Mouse (Mus musculus) CH12.LX (cell line): ENCODE data around the gene Hyal2. TPM values are rescaled to one million over a fixed set of nuclear protein-coding genes. Genes with fewer than 3 reads are reported as not detected.
A peak's percentile ranks its signal among the peaks of the same experiment; 100 is the strongest.

Source experiments
- DNase-seq: peaks from one replicate; pipeline ENCODE4 v3.0.0-alpha.2; 2013; ENCODE audit errors: extremely low read depth
- H3K27ac ChIP-seq: 2 replicates; pipeline ENCODE4 v1.5.1; 2012; ENCODE audit warnings: low read depth, mild to moderate bottlenecking, control low read depth, moderate library complexity; ENCODE audit not compliant: insufficient read depth
- H3K27me3 ChIP-seq: replicated peaks from 2 replicates; pipeline ENCODE3; 2012; ENCODE audit warnings: inconsistent platforms
- H3K36me3 ChIP-seq, 2 experiments: replicated peaks in 1 of 2; 2 replicates each; pipeline versions ENCODE3 to v1.6.1; 2012; ENCODE audit warnings: inconsistent platforms in 1 of 2, low read length in 1 of 2, mild to moderate bottlenecking in 1 of 2, mixed read lengths in 1 of 2, moderate library complexity in 1 of 2; ENCODE audit not compliant: control insufficient read depth in 1 of 2, insufficient read depth in 1 of 2
- H3K4me1 ChIP-seq, 2 experiments: 2 replicates each; pipeline ENCODE4 v1.6.1; 2012; ENCODE audit warnings: inconsistent platforms in 1 of 2, moderate library complexity in 1 of 2; ENCODE audit not compliant: insufficient read depth in 2 of 2, control insufficient read depth in 1 of 2
- H3K4me2 ChIP-seq: 2 replicates; pipeline ENCODE4 v1.6.1; 2012; ENCODE audit warnings: low read depth, mild to moderate bottlenecking, control low read depth; ENCODE audit not compliant: poor library complexity, insufficient read depth, severe bottlenecking
- H3K4me3 ChIP-seq, 3 experiments: fragments of 150-350 bp in 1 of 3; sonication (generic) in 1 of 3; replicated peaks in 1 of 3; 2 replicates each; pipeline versions ENCODE3 to v1.5.1; 2011 to 2012; ENCODE audit warnings: low read depth in 2 of 3, low read length in 2 of 3, mild to moderate bottlenecking in 2 of 3, moderate library complexity in 2 of 3, control low read depth in 1 of 3, improper control_type of control experiment in 1 of 3, inconsistent platforms in 1 of 3, mixed read lengths in 1 of 3; ENCODE audit not compliant: poor library complexity in 1 of 3
- H3K79me2 ChIP-seq: replicated peaks from 2 replicates; pipeline ENCODE4 v1.6.1; 2012; ENCODE audit warnings: mild to moderate bottlenecking, moderate library complexity; ENCODE audit not compliant: control insufficient read depth, poor library complexity, insufficient read depth, severe bottlenecking; ENCODE audit errors: extremely low read depth
- H3K9ac ChIP-seq: 2 replicates; pipeline ENCODE4 v1.6.1; 2012; ENCODE audit warnings: low read depth, mild to moderate bottlenecking, control low read depth, moderate library complexity; ENCODE audit not compliant: insufficient read depth
- H3K9me3 ChIP-seq: replicated peaks from 2 replicates; pipeline ENCODE3; 2012; ENCODE audit warnings: low read length, inconsistent platforms, mixed read lengths
- BHLHE40 ChIP-seq: IDR thresholded peaks from 2 replicates; pipeline ENCODE4 v1.6.1; 2011; ENCODE audit warnings: mild to moderate bottlenecking, low read depth, low read length, improper control_type of control experiment
- CHD2 ChIP-seq: IDR thresholded peaks from 2 replicates; pipeline ENCODE4 v1.6.1; 2011; ENCODE audit warnings: low read length, improper control_type of control experiment
- E2F4 ChIP-seq: IDR thresholded peaks from 2 replicates; pipeline ENCODE4 v1.6.1; 2011; ENCODE audit warnings: low read depth, low read length, improper control_type of control experiment; ENCODE audit not compliant: insufficient replicate concordance
- ETS1 ChIP-seq: conservative IDR thresholded peaks from 2 replicates; pipeline ENCODE4 v1.6.1; 2012; ENCODE audit warnings: low read depth, mild to moderate bottlenecking, inconsistent platforms, low read length, improper control_type of control experiment, moderate library complexity
- GABPA ChIP-seq: IDR thresholded peaks from 2 replicates; pipeline ENCODE4 v1.6.1; 2012; ENCODE audit warnings: low read depth, low read length, improper control_type of control experiment, inconsistent platforms; ENCODE audit not compliant: insufficient replicate concordance
- HCFC1 ChIP-seq: IDR thresholded peaks from 2 replicates; pipeline ENCODE4 v1.6.1; 2012; ENCODE audit warnings: low read depth, mild to moderate bottlenecking, inconsistent platforms, low read length, improper control_type of control experiment
- JUND ChIP-seq: conservative IDR thresholded peaks from 2 replicates; pipeline ENCODE4 v1.6.1; 2011; ENCODE audit warnings: low read depth, low read length, improper control_type of control experiment
- KAT2A ChIP-seq: IDR thresholded peaks from 2 replicates; pipeline ENCODE4 v1.6.1; 2012; ENCODE audit warnings: low read length, improper control_type of control experiment, inconsistent platforms; ENCODE audit not compliant: insufficient replicate concordance
- MAX ChIP-seq: IDR thresholded peaks from 2 replicates; pipeline ENCODE4 v1.6.1; 2011; ENCODE audit warnings: low read length, improper control_type of control experiment
- MEF2A ChIP-seq: IDR thresholded peaks from 2 replicates; pipeline ENCODE4 v1.6.1; 2014; ENCODE audit warnings: low read depth, mild to moderate bottlenecking, inconsistent platforms, low read length, improper control_type of control experiment, borderline replicate concordance
- MXI1 ChIP-seq: IDR thresholded peaks from 2 replicates; pipeline ENCODE4 v1.6.1; 2011; ENCODE audit warnings: mild to moderate bottlenecking, low read depth, low read length, improper control_type of control experiment
- MYC ChIP-seq: IDR thresholded peaks from 2 replicates; pipeline ENCODE4 v1.6.1; 2011; ENCODE audit warnings: low read depth, mild to moderate bottlenecking, improper control_type of control experiment, low read length
- SIN3A ChIP-seq: IDR thresholded peaks from 2 replicates; pipeline ENCODE4 v1.6.1; 2012; ENCODE audit warnings: low read length, improper control_type of control experiment, inconsistent platforms
- TBP ChIP-seq: conservative IDR thresholded peaks from 2 replicates; pipeline ENCODE4 v1.6.1; 2011; ENCODE audit warnings: low read depth, low read length, improper control_type of control experiment
- USF1 ChIP-seq: IDR thresholded peaks from 2 replicates; pipeline ENCODE4 v1.6.1; 2014; ENCODE audit warnings: low read depth, mild to moderate bottlenecking, inconsistent platforms, low read length, improper control_type of control experiment
- ZC3H11A ChIP-seq: IDR thresholded peaks from 2 replicates; pipeline ENCODE4 v1.6.1; 2012; ENCODE audit warnings: low read depth, mild to moderate bottlenecking, inconsistent platforms, low read length, improper control_type of control experiment
- ZMIZ1 ChIP-seq: IDR thresholded peaks from 2 replicates; pipeline ENCODE4 v1.6.1; 2012; ENCODE audit warnings: low read depth, mild to moderate bottlenecking, inconsistent platforms, low read length, improper control_type of control experiment
- dilution Hi-C: fragments of 300-500 bp; cut with MboI; formaldehyde crosslinking; loops from 2 replicates; pipeline ENCODE4 v1.14.3; 2020; ENCODE audit warnings: low sequenced_read_pairs; ENCODE audit not compliant: extremely low pct_unique_long_range_greater_than_20kb, extremely low pct_ligation_motif_present
- in situ Hi-C: fragments of 300-500 bp; cut with MboI; formaldehyde crosslinking; loops from 3 replicates; pipeline ENCODE4 v1.14.3; 2019; ENCODE audit warnings: low sequenced_read_pairs, low pct_ligation_motif_present, low pct_unique_long_range_greater_than_20kb, mixed read lengths
- polyA plus RNA-seq: library from polyadenylated mRNA; unstranded; fragments of >175 nt; gene quantifications from 2 replicates; pipeline ENCODE4 v1.2.1, GENCODE M21; 2012; ENCODE audit warnings: low read depth; ENCODE audit not compliant: insufficient read length
- total RNA-seq, 2 experiments: library from RNA; depleted of rRNA; stranded (reverse); fragments of 300-350 nt in 1 of 2; fragments of >200 nt in 1 of 2; gene quantifications; 2 replicates each; pipeline ENCODE4 v1.2.3; 2012 to 2014

Gene Hyal2
- total and polyA plus RNA-seq, 3 experiments, result 16.4 to 30.9 (median 26.8) TPM

- TF ChIP-seq KAT2A (peak; percentile 100), HCFC1 (peak; percentile 98), ZMIZ1 (peak; percentile 63; the same call in 1 of the 2 replicates), ZC3H11A (no peak), BHLHE40 (no peak), CHD2 (peak; percentile 72), GABPA (peak; percentile 96; the same call in 1 of the 2 replicates)
- TF ChIP-seq, all 38 proteins: peak for 19
Observed at GRCm38 (mm10) chr9:107586974-107587832, 19.5 kb downstream of the Hyal2 start, which contains the start of gene Ifrd2 (continued).

GRCm38 (mm10) chr9:107587833-107588639 is 20.3 kb downstream of the Hyal2 start:
- no peaks in the 10 kb centered on the region for H3K9me3 ChIP-seq
- in situ Hi-C loops, result no loop called here
- no peaks in the 10 kb centered on the region for H3K27me3 ChIP-seq
- peak overlapping the region; percentile 79 for H3K4me2 ChIP-seq
- no peak overlapping the region; the same call in 1 of the 2 replicates for H3K27ac ChIP-seq
- dilution Hi-C loops, result no loop called here
- TF ChIP-seq ETS1, result peak; percentile 76
- TF ChIP-seq HCFC1, result no peak
- peak; percentile 96 for TF ChIP-seq MXI1
- TF ChIP-seq MYC, result peak; percentile 99
- no peak for TF ChIP-seq TBP
- 0 out of 2 replicates have a peak, but pooled peaks have one; percentile 8 for TF ChIP-seq E2F4
- TF ChIP-seq USF1, result peak; percentile 20
- TF ChIP-seq MEF2A, result no peak
- no peak for TF ChIP-seq JUND
- peak; percentile 76 for TF ChIP-seq SIN3A
- peak; percentile 99 for TF ChIP-seq BHLHE40
- peak; percentile 95 for TF ChIP-seq MAX
- peak overlapping the region; percentile 83 to 92 (median 85) for H3K4me3 ChIP-seq
- peaks cover 36 to 66% of the 10 kb centered on the region in 2 experiments for H3K36me3 ChIP-seq
- H3K9ac ChIP-seq, result peak overlapping the region; percentile 67
- peaks cover 8 to 22% of the 10 kb centered on the region in 2 experiments for H3K4me1 ChIP-seq
- peaks cover 18% of the 10 kb centered on the region for H3K79me2 ChIP-seq
- peak; percentile 53 for DNase-seq
